19 mouse cellular contexts compared by ENCODE assay signal in genomic region chr14:99547931-99548330, GRCm38 (mm10).
A peak's percentile ranks its signal among the peaks of the same experiment; 100 is the strongest.
DNase-seq lines count a peak whose midpoint lies in the region; TF ChIP-seq lines count a peak whose summit lies in the region.
"Had no signal": no experiment of that assay in that cellular context is flagged by ENCODE, and none has a peak within 500 bp of the region (broad histone marks: within the 10 kb centered on the region; RNA-seq: fewer than 3 reads in every experiment).

No protein-coding gene starts in this region.

- intact Hi-C loops in left cerebral cortex, postnatal 14 days (cut with DNase I), result no loop called here
- intact Hi-C loops in heart, postnatal 36 days (cut with DNase I), result no loop called here

- TF ChIP-seq POLR2A in lung, adult 2 months (IDR thresholded peaks at IDR 0.05; ENCODE audit: borderline replicate concordance, extremely low read depth, low read depth, low read length), result no peak

- H3K4me1 ChIP-seq in lung, adult 2 months (ENCODE audit: control insufficient read depth, insufficient read depth, low read length), result peaks cover 2% of the 10 kb centered on the region; the same call in 1 of the 2 replicates
- H3K4me1 ChIP-seq: liver, embryonic 12.5 days; midbrain, embryonic 12.5 days; neural tube, embryonic 12.5 days had no signal

- no peak overlapping the region for H3K4me3 ChIP-seq in lung, adult 2 months (replicated peaks; ENCODE audit: extremely low read depth, low read depth, low read length)
- H3K4me3 ChIP-seq: heart, embryonic 13.5 days; limb, embryonic 12.5 days; liver, embryonic 12.5 days; lung, embryonic 15.5 days; midbrain, embryonic 12.5 days; neural tube, embryonic 12.5 days had no signal

- TF ChIP-seq CTCF in lung, adult 2 months (IDR thresholded peaks at IDR 0.05; ENCODE audit: insufficient read depth, low read length), result no peak

- peak; percentile 5 for DNase-seq in lung, postnatal 36 days
- DNase-seq in lung, adult 2 months, result no peak
- peak; percentile 26 for DNase-seq in brain, adult 2 months (ENCODE audit: low read depth, low spot score)
- peak; percentile 22 for DNase-seq in large intestine, adult 2 months (ENCODE audit: low read depth, low spot score)
- no peak for DNase-seq in kidney, postnatal 25 days
- DNase-seq in left cerebral cortex, postnatal 14 days (ENCODE audit: low spot score in 2 of 2), result no peak
- DNase-seq in heart, postnatal 36 days, result no peak
- DNase-seq: cerebellum, postnatal 14 days; embryo, embryonic 11 days; forebrain, postnatal 0 days; kidney, adult 11 months; kidney, postnatal 10 days; right cerebral cortex, adult 18-20 months had no signal

- 85% methylated on average over 6 of the region's 6 CpGs for WGBS in lung, adult 2 months
- WGBS in large intestine, adult 2 months, result 64% methylated on average over 6 of the region's 6 CpGs

Comparison
In these comparisons a context has a peak if more than half of its experiments do, and no peak if none do; other contexts are left out.
1. DNase-seq: peak in lung, postnatal 36 days (single experiment), brain, adult 2 months (single experiment) and large intestine, adult 2 months (single experiment); none in lung, adult 2 months (single experiment), kidney, postnatal 25 days (0 of 2), left cerebral cortex, postnatal 14 days (0 of 2) and heart, postnatal 36 days (0 of 2).